Mouse (Mus musculus) neural tube, embryonic 12.5 days (tissue): ENCODE results near the gene Lpar6. TPM values are rescaled to one million over a fixed set of nuclear protein-coding genes. Genes with fewer than 3 reads are reported as not detected.

Experiments
- ATAC-seq: fragments of 200-750 bp; cut with Nextera tagmentation; 2 replicates; pipeline ENCODE4 v1.8.0; 2017; ENCODE audit warnings: low read depth, mild to moderate bottlenecking, moderate TSS enrichment, moderate library complexity; ENCODE audit not compliant: low FRiP score
- H3K27ac ChIP-seq: fragments of 300-500 bp; sonication (generic); 2 replicates; pipeline ENCODE4 v1.5.1; 2016
- H3K27me3 ChIP-seq: fragments of 300-500 bp; sonication (generic); replicated peaks from 2 replicates; pipeline ENCODE4 v1.6.1; 2016; ENCODE audit warnings: mild to moderate bottlenecking
- H3K36me3 ChIP-seq: fragments of 300-500 bp; sonication (generic); 2 replicates; pipeline ENCODE4 v1.6.1; 2016; ENCODE audit warnings: mild to moderate bottlenecking
- H3K4me1 ChIP-seq: fragments of 300-500 bp; sonication (generic); 2 replicates; pipeline ENCODE4 v1.6.1; 2016
- H3K4me2 ChIP-seq: fragments of 300-500 bp; sonication (generic); replicated peaks from 2 replicates; pipeline ENCODE4 v1.6.1; 2016; ENCODE audit warnings: mild to moderate bottlenecking
- H3K4me3 ChIP-seq: fragments of 300-500 bp; sonication (generic); 2 replicates; pipeline ENCODE4 v1.5.1; 2016
- H3K9ac ChIP-seq: fragments of 300-500 bp; sonication (generic); 2 replicates; pipeline ENCODE4 v1.6.1; 2016; ENCODE audit warnings: mild to moderate bottlenecking
- H3K9me3 ChIP-seq: fragments of 300-500 bp; sonication (generic); 2 replicates; pipeline ENCODE4 v1.6.1; 2016; ENCODE audit warnings: mild to moderate bottlenecking
- WGBS: fragments of 180-500 bp; shearing (Covaris S2); methylation state at CpG from one replicate; pipeline ENCODE4 v1.1.7; 2016; 5-methylcytosine and 5-hydroxymethylcytosine counted together
- polyA plus RNA-seq: library from polyadenylated mRNA; unstranded; fragments of >200 nt; fragmentation: Nextera tagmentation; extraction: Ambion mirVana; gene quantifications from 2 replicates; pipeline ENCODE4 v1.2.1, GENCODE M21; 2016

The Lpar6 gene
- polyA plus RNA-seq = 13.3 and 14.0 TPM in 2 replicates

DNA sequence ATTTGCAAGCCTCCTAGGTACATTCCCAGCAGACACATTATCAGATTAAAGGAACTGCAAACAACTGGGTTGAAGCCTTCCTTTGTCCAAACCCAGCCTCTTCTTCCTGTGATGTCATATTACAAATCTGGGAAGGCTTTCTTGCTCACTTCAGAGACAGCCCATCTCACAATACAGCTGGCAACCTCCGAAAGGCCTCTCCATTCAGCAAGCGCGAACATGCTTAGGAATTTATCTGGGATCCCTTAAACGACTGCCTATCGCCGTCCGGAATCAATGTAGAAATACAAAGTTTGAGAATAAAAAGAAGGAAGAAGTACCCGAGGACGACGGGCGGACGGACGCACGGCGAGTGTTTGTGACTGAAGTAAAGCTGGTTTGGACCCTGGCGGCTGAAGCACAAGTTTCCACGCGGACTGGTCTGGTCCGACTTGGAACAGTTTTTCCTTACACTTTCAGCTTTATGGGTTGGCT is at the start of gene Lpar6:
Gene Lpar6 (plus strand): TSS at position 48 of the 474 bp plus-strand sequence.
- peak within 1 kb of the TSS; percentile 81 for H3K27ac ChIP-seq
- peak within 1 kb of the TSS; percentile 50 for H3K4me3 ChIP-seq
- ATAC-seq = peak; percentile 84
- under 1% methylated on average over 19 of the region's 19 CpGs for WGBS
- peaks cover 4% of the 10 kb centered on the region for H3K36me3 ChIP-seq
- no peaks in the 10 kb centered on the region for H3K27me3 ChIP-seq
- peaks cover 17% of the 10 kb centered on the region for H3K4me1 ChIP-seq
- peak within 1 kb of the TSS; percentile 64 for H3K9ac ChIP-seq
- H3K4me2 ChIP-seq = peak within 1 kb of the TSS; percentile 60
- H3K9me3 ChIP-seq = no peaks in the 10 kb centered on the region

DNA sequence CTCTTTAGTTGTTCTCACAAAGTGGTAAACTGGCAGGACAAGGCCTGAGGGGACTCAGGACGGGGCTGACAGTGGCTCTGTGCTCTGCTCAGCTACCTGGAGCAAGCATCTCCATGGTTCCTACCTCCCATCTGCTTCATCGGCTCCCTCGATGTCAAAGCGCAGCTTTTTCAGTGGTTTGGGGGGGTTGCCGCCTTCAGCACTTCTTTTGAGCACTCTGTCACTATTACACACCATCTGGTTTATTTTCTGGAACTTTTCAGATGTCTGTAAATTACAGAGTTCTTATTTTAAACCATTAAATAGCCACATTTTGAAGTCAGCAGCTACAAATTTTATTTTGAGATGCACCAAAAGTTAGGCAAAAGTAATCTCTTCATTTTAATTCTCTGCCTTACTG is 38.6 kb upstream of the Lpar6 start:
- H3K4me1 ChIP-seq = no peaks in the 10 kb centered on the region
- peaks cover 29% of the 10 kb centered on the region for H3K36me3 ChIP-seq
- H3K4me2 ChIP-seq = no peak overlapping the region
- H3K9me3 ChIP-seq = no peaks in the 10 kb centered on the region
- WGBS = 45% methylated on average over 5 of the region's 5 CpGs
- no peak overlapping the region for H3K27ac ChIP-seq
- no peak overlapping the region for H3K4me3 ChIP-seq
- H3K9ac ChIP-seq = no peak overlapping the region
- H3K27me3 ChIP-seq = no peaks in the 10 kb centered on the region
- no peak for ATAC-seq

DNA sequence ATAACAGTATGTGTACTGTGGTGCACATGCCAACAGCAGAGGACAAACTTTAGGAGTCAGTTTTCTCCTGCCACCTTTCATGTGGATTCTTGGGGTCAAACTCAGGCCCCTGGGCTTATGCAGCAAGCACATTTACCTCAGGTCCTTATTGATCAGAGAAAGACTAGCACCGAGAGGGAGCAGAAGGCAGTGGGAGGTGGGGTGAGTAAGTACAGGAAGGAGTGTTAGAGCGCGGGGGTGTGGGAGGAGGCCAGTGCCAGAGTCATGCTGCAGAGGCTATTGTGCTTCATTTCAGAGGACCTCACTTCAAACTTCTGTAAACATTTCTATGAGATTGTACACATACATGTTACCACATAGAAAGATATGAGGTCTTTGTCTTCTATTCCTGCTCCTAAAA is 36.2 kb upstream of the Lpar6 start:
- no peak for ATAC-seq

DNA sequence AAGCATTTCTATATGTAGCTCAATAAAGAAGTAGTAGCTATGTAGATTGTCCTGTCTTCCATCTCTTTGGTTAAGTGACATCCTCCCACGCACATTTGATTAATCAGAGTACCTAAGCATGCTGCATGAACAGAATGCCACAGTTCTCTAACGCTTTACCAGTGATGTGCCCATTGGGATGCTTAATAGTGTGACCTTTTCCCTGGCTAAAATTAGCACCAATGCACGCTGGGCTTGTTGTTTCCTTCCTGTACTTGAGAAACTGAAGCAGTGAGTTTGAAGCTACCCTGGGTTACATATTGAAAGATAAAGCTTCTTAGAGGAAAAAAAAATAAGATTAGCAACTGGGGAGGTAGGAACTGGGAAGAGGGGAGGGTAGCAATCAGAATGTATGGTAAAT is 33.7 kb upstream of the Lpar6 start:
- WGBS = 83% methylated on average over 3 of the region's 3 CpGs
- no peak for ATAC-seq

More for the DNA sequence above, 36.2 kb upstream of the Lpar6 start:
- no peak overlapping the region for H3K27ac ChIP-seq
- peaks cover 21% of the 10 kb centered on the region; the same call in 1 of the 2 replicates for H3K36me3 ChIP-seq
- H3K4me3 ChIP-seq = no peak overlapping the region
- WGBS = 75% methylated on average over 3 of the region's 3 CpGs
- H3K9me3 ChIP-seq = no peaks in the 10 kb centered on the region
- H3K27me3 ChIP-seq = no peaks in the 10 kb centered on the region
- no peak overlapping the region for H3K4me2 ChIP-seq
- no peak overlapping the region for H3K9ac ChIP-seq
- no peaks in the 10 kb centered on the region for H3K4me1 ChIP-seq

DNA sequence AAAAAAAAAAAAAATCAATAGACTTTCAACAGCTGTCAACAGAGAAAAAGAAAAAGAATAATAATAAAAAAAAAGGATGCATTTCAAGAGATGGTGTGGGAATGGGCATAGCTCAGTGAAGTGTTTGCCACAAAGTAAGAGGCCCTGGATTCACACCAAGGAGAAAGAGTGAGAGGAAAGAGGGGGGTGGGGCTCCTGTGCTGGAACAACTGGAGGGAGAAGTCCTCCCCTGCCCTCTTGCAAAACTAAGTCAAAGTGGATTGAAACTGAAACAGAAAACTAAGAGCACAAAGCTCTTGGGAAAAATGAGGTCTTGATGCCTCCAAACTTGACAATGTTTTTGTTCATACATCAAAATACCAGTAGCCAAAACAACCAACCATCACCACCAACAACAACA is 28.4 kb upstream of the Lpar6 start:
- no peak overlapping the region for H3K4me3 ChIP-seq
- H3K27ac ChIP-seq = no peak overlapping the region
- H3K9me3 ChIP-seq = no peaks in the 10 kb centered on the region
- H3K4me2 ChIP-seq = no peak overlapping the region
- H3K36me3 ChIP-seq = peaks cover 15% of the 10 kb centered on the region; the same call in 1 of the 2 replicates
- ATAC-seq = no peak
- no peaks in the 10 kb centered on the region for H3K4me1 ChIP-seq
- no peak overlapping the region for H3K9ac ChIP-seq
- H3K27me3 ChIP-seq = no peaks in the 10 kb centered on the region

More for the DNA sequence above, 33.7 kb upstream of the Lpar6 start:
- no peak overlapping the region for H3K4me2 ChIP-seq
- H3K36me3 ChIP-seq = peaks cover 3% of the 10 kb centered on the region; the same call in 1 of the 2 replicates
- H3K9me3 ChIP-seq = no peaks in the 10 kb centered on the region
- H3K4me3 ChIP-seq = no peak overlapping the region
- H3K9ac ChIP-seq = no peak overlapping the region
- no peaks in the 10 kb centered on the region for H3K27me3 ChIP-seq
- H3K4me1 ChIP-seq = no peaks in the 10 kb centered on the region
- no peak overlapping the region for H3K27ac ChIP-seq

DNA sequence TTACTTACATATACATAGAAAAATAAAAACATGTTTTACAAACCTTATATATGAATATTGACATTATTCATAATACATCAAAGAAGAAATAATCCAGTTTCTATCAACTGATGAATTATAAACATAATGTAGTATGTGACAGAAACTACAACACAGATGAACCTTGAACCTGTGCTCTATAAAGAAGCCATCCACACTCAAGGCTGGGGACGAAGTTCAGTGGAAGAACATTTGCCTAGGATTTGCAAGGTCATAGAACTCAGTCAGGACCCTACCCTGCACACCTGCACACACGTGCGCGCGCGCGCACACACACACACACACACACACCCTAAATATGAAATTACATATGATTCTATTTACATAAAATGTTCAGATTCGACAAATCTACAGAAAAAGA is 27.5 kb upstream of the Lpar6 start:
- no peaks in the 10 kb centered on the region for H3K27me3 ChIP-seq
- WGBS = 95% methylated on average over 8 of the region's 8 CpGs
- ATAC-seq = no peak
- peaks cover 18% of the 10 kb centered on the region; the same call in 1 of the 2 replicates for H3K36me3 ChIP-seq
- H3K27ac ChIP-seq = no peak overlapping the region
- no peak overlapping the region for H3K4me3 ChIP-seq
- H3K4me1 ChIP-seq = no peaks in the 10 kb centered on the region
- H3K9me3 ChIP-seq = no peaks in the 10 kb centered on the region
- H3K9ac ChIP-seq = no peak overlapping the region
- H3K4me2 ChIP-seq = no peak overlapping the region

DNA sequence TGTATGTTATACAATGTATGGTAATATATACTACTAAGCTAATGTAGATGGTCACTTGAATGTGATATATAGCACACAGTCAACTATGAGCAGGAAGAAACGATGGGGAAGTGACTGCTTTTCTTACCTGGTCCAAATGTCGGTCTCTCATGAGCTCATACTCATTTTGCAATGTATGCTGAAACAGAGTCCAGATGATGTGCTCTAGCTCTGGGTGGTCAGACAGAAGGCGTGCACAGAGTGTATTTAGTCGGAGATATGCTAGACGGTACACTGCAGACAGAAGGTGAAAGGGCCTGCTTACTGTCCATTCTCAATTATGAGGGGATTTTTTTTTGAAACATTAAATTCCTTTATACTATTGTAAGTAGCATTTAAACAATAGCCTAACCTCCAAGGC is 26.2 kb upstream of the Lpar6 start:
- Histone ChIP-seq H3K4me1 (no peaks in the 10 kb centered on the region), H3K9ac (no peak overlapping the region), H3K27me3 (no peaks in the 10 kb centered on the region), H3K27ac (no peak overlapping the region), H3K36me3 (peaks cover 28% of the 10 kb centered on the region), H3K9me3 (no peaks in the 10 kb centered on the region), H3K4me3 (no peak overlapping the region), H3K4me2 (no peak overlapping the region)
- 96% methylated on average over 5 of the region's 5 CpGs for whole genome bisulfite sequencing
- no peak for ATAC-seq

DNA sequence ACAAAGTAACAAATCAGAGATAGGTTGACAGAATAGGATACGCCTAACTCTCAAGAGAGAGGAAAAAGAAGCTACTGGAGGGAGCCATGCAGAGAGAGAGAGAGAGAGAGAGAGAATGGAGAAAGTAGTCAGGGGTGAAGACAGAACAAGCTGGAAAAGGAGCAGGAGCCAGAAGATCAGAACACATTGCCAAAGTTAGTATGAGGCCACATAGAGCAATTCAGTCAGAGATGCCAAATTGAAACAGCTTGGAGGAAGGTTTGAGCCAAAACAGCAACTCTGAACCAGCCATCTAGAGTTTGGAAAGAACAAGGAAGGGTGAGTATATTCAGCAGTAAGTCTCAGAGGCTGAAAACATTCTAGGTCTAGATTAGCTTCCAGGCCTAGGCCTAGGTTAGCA is 20.6 kb upstream of the Lpar6 start:
- no peaks in the 10 kb centered on the region for H3K27me3 ChIP-seq
- WGBS = 94% methylated on average over 1 of the region's 1 CpGs
- no peak overlapping the region for H3K9ac ChIP-seq
- no peak for ATAC-seq
- no peak overlapping the region for H3K4me2 ChIP-seq
- no peaks in the 10 kb centered on the region for H3K9me3 ChIP-seq
- H3K27ac ChIP-seq = no peak overlapping the region
- peaks cover 23% of the 10 kb centered on the region for H3K36me3 ChIP-seq
- no peak overlapping the region for H3K4me3 ChIP-seq
- no peaks in the 10 kb centered on the region for H3K4me1 ChIP-seq

DNA sequence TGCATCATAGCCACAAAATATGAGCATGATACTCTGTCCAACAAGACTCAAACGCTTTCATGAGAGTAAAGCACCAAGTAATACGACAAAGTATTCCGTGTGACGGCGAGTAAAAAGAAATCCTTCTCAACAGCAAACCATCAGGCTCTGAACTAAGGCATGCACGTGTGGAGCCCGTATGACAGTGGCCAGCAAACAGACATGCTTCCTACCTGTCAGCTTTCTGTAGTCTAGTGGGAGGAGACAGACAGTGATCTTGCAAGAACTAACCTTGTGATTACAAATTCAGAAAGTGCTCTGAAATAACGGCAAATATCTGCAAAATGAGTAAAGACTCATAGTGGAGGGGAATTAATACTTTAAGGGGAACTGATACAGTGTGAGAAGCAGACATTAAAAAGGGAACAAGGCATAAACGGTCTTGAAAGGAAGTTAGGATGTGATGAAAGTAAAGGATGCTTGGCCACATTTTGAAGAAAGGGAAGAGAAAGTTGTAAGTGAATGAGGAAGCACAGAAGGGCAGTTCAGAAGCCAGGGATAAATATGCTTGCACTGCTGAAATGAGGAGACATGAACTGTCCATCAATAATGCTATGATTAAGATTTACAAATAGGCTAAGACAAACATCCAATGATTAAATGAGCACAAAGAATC is 15.3 kb upstream of the Lpar6 start:
- Histone ChIP-seq H3K27ac (no peak overlapping the region), H3K4me3 (no peak overlapping the region), H3K36me3 (no peaks in the 10 kb centered on the region), H3K4me2 (no peak overlapping the region), H3K4me1 (no peaks in the 10 kb centered on the region), H3K9me3 (no peaks in the 10 kb centered on the region), H3K27me3 (no peaks in the 10 kb centered on the region), H3K9ac (no peak overlapping the region)
- no peak for ATAC-seq
- WGBS = 90% methylated on average over 9 of the region's 9 CpGs

DNA sequence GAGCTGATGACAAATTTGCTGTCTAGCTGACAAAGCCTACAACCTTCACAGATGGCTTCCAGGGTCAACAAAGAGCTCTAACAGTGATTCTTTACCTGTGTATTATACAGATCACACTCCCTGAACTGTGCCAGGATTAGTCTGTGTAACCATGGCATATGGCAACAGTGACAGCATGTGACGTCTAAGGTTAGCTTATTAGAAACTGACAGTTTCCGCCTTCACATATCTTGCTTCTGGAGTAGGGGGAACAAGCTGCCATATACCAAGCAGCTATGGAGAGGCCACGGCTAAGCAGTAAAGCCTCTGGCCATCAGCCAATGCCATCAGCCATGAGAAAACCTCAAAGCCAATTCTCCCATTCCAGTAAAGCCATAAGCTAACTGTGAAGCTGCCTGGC is 11.3 kb upstream of the Lpar6 start:
- 80% methylated on average over 3 of the region's 3 CpGs for WGBS
- H3K4me3 ChIP-seq = no peak overlapping the region
- ATAC-seq = no peak
- H3K9ac ChIP-seq = no peak overlapping the region
- no peak overlapping the region for H3K4me2 ChIP-seq
- peaks cover 1% of the 10 kb centered on the region; the same call in 1 of the 2 replicates for H3K4me1 ChIP-seq
- H3K27me3 ChIP-seq = no peaks in the 10 kb centered on the region
- H3K36me3 ChIP-seq = no peaks in the 10 kb centered on the region
- no peak overlapping the region for H3K27ac ChIP-seq
- H3K9me3 ChIP-seq = no peaks in the 10 kb centered on the region

DNA sequence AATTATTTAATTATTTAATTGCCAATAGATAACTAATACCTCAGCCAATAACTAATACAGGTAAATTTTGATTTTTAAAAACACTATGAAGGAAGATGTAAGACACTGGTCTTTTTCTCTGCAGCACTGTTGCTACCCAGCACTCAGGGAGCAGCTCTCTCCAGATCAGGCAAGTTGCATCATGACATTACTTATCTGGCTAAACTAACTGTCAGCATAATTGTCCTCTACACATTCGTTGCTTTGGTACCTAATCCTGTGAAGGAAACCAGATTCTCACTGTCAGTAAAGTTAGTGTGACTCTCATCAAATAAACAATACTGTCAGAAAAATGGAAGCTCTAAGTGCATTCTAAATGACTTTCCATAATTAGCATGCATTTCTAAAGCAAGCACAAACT is 10.8 kb upstream of the Lpar6 start:
- ATAC-seq = no peak
- Histone ChIP-seq H3K36me3 (no peaks in the 10 kb centered on the region), H3K9ac (no peak overlapping the region), H3K9me3 (no peaks in the 10 kb centered on the region), H3K4me2 (no peak overlapping the region), H3K4me1 (peaks cover 6% of the 10 kb centered on the region; the same call in 1 of the 2 replicates), H3K4me3 (no peak overlapping the region), H3K27me3 (no peaks in the 10 kb centered on the region), H3K27ac (no peak overlapping the region)
- 47% methylated on average over 1 of the region's 1 CpGs for whole genome bisulfite sequencing

DNA sequence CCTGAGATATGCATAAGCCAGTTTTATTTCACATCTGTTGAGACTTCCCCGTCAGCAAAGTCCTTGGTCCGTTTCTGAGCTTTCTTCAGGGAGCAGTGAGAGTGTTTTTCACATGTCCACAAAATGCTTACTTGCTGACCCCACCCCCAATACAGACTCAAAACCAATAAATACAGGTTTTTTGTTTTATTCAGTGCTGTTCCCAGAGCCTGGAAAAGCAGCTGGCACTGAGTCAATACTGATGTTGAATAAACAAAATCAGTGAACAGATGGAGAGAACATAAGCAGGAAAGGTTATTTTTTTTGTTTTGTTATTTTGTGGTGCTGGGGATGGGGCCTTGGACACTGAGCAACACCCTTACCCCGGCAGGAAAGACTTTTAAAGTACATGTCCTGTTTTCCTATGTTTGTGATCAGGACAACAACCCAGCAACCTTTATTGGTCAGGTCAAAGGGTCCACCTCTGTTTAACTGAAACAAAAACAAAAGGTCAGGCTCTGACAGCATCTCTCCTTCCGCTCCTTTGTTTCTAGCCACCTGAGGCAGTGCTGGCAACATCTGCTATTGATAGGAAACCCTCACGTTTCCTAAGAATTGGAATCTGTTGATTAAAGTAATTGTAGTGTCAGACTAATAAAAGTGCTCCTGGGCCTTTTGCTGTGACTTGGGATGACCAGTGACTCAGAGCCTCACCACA is 6.3 kb upstream of the Lpar6 start:
- Histone ChIP-seq H3K27ac (no peak overlapping the region), H3K27me3 (no peaks in the 10 kb centered on the region), H3K4me1 (peaks cover 17% of the 10 kb centered on the region), H3K4me2 (no peak overlapping the region), H3K4me3 (no peak overlapping the region), H3K36me3 (no peaks in the 10 kb centered on the region), H3K9me3 (no peaks in the 10 kb centered on the region), H3K9ac (no peak overlapping the region)
- WGBS = 26% methylated on average over 5 of the region's 5 CpGs
- no peak for ATAC-seq
